Mouse (Mus musculus) lung, embryonic 15.5 days (tissue): Measurements from ENCODE around the gene Cacna1a. TPM values are rescaled to one million over a fixed set of nuclear protein-coding genes. Genes with fewer than 3 reads are reported as not detected.

Experiments
- ATAC-seq: fragments of 200-750 bp; cut with Nextera tagmentation; 2 replicates; pipeline ENCODE4 v1.8.0; 2017; ENCODE audit warnings: moderate number of reproducible peaks, borderline replicate concordance; ENCODE audit not compliant: low FRiP score, low TSS enrichment; ENCODE audit errors: extremely low read depth
- H3K27ac ChIP-seq: fragments of 300-500 bp; sonication (generic); 2 replicates; pipeline ENCODE4 v1.5.1; 2015; ENCODE audit warnings: moderate library complexity, mild to moderate bottlenecking, inconsistent platforms
- H3K27me3 ChIP-seq: fragments of 300-500 bp; sonication (generic); 2 replicates; pipeline ENCODE4 v1.6.1; 2015; ENCODE audit warnings: inconsistent platforms
- H3K36me3 ChIP-seq: fragments of 300-500 bp; sonication (generic); 2 replicates; pipeline ENCODE4 v1.6.1; 2015; ENCODE audit warnings: inconsistent platforms
- H3K4me1 ChIP-seq: fragments of 300-500 bp; sonication (generic); 2 replicates; pipeline ENCODE4 v1.6.1; 2015; ENCODE audit warnings: inconsistent platforms
- H3K4me2 ChIP-seq: fragments of 300-500 bp; sonication (generic); 2 replicates; pipeline ENCODE4 v1.6.1; 2015; ENCODE audit warnings: inconsistent platforms, mild to moderate bottlenecking, moderate library complexity
- H3K4me3 ChIP-seq: fragments of 300-500 bp; sonication (generic); 2 replicates; pipeline ENCODE4 v1.5.1; 2015; ENCODE audit warnings: mild to moderate bottlenecking, inconsistent platforms
- H3K9ac ChIP-seq: fragments of 300-500 bp; sonication (generic); 2 replicates; pipeline ENCODE4 v1.6.1; 2015; ENCODE audit warnings: inconsistent platforms
- H3K9me3 ChIP-seq: fragments of 300-500 bp; sonication (generic); 2 replicates; pipeline ENCODE4 v1.6.1; 2016; ENCODE audit warnings: inconsistent platforms
- WGBS: fragments of 180-500 bp; shearing (Covaris S2); methylation state at CpG from one replicate; pipeline ENCODE4 v1.1.7; 2015; 5-methylcytosine and 5-hydroxymethylcytosine counted together
- polyA plus RNA-seq: library from polyadenylated mRNA; unstranded; fragments of >200 nt; fragmentation: Nextera tagmentation; extraction: Ambion mirVana; gene quantifications from 2 replicates; pipeline ENCODE4 v1.2.1, GENCODE M21; 2015

Gene Cacna1a
- polyA plus RNA-seq, 1 experiment from 2014 or later, result 2.1 TPM

DNA sequence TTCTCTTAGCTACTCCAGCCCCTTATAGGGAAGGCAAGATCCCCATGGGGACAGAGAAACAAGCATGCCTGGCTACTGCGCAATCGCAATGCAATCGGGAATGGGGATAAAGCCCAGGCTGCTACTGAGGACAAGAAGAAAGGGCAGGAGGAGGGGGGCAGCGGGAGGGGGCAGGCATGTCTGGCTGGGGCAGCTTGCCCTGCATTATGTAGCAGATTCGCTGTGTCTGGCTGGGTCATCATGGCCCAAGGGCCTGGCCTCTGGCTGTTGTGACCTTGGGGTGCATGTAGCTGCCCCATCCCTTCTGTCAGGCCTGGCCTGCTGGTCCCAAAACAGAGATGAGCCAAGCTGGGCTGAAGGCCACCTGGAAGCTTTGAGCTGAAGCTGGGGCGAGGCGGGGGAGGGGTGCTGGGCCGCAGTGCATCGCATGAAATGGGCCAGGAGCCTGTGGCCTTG is 246.6 kb downstream of the Cacna1a start:
- Histone ChIP-seq H3K9me3 (no peaks in the 10 kb centered on the region), H3K4me1 (peaks cover 27% of the 10 kb centered on the region), H3K9ac (no peak overlapping the region), H3K36me3 (no peaks in the 10 kb centered on the region), H3K27ac (no peak overlapping the region), H3K4me2 (no peak overlapping the region), H3K4me3 (no peak overlapping the region), H3K27me3 (no peaks in the 10 kb centered on the region)
- no peak for ATAC-seq
- 46% methylated on average over 9 of the region's 9 CpGs for WGBS

DNA sequence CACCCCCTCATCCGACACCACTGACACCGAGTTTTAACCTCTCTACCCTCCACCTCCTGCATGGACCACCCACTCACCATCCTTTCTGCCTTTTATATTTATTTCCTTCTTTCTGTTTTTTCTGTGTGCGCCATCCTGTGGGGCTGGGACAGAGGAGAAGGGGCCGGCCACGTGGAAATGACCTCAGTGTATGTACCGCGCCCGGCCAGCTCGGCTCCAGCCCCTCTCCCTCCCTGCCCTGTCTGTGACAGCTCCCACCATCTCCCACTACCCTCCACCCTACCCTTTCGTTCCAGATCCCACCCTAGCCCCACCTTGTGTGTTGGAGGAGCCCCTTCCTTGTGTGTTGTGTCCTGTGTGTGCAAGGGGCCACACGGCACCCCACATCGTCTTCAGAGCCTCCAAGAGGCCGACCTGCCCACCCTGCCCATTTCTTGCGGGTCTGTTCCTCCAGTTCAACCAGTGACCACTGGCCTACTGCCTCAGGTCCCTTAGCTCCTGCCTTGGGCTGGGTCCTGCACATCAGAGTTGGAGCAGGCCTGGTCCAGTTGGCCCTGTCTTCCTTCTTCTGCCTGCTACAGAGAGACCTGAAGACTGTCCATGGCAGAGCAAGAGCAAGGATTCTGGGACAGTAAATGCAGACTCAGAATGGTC is 247.3 kb downstream of the Cacna1a start:
- Histone ChIP-seq H3K9ac (peak overlapping the region; percentile 27; the same call in 1 of the 2 replicates), H3K4me3 (no peak overlapping the region), H3K4me2 (no peak overlapping the region), H3K27ac (peak overlapping the region; percentile 76), H3K9me3 (no peaks in the 10 kb centered on the region), H3K36me3 (no peaks in the 10 kb centered on the region), H3K4me1 (peaks cover 32% of the 10 kb centered on the region), H3K27me3 (no peaks in the 10 kb centered on the region)
- WGBS, result 59% methylated on average over 14 of the region's 14 CpGs
- ATAC-seq, result no peak

DNA sequence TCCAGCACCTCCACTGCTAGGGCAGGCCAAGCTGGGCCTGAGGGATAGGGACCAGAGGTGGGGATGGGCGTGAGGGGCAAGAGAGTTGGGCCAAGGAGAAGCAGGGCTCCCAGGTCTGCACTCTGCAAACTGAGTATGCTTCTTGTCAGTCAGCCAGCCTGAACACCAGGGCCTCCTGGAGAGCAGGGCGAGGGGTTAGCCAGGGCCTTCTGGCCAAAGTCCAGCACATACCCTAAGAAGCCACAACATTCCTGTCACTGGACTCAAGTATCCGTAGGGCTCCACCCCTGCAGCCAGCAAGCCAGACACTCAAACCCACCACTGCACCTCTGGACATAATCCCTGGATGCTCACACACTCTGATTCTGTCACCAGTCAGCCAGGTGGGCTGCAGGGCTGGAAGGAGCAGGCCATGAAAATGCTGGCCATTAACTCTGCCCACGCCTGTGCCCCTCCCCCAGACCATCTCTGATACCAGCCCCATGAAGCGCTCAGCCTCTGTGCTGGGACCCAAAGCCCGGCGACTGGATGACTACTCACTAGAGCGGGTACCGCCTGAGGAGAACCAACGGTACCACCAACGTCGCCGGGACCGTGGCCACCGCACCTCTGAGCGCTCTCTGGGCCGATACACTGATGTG is 247.9 kb downstream of the Cacna1a start:
- no peaks in the 10 kb centered on the region for H3K36me3 ChIP-seq
- H3K27ac ChIP-seq, result peak overlapping the region; percentile 76
- H3K9ac ChIP-seq, result peak overlapping the region; percentile 27; the same call in 1 of the 2 replicates
- H3K4me2 ChIP-seq, result no peak overlapping the region
- peaks cover 32% of the 10 kb centered on the region for H3K4me1 ChIP-seq
- H3K9me3 ChIP-seq, result no peaks in the 10 kb centered on the region
- WGBS, result 74% methylated on average over 17 of the region's 17 CpGs
- H3K4me3 ChIP-seq, result no peak overlapping the region
- ATAC-seq, result no peak
- H3K27me3 ChIP-seq, result no peaks in the 10 kb centered on the region

DNA sequence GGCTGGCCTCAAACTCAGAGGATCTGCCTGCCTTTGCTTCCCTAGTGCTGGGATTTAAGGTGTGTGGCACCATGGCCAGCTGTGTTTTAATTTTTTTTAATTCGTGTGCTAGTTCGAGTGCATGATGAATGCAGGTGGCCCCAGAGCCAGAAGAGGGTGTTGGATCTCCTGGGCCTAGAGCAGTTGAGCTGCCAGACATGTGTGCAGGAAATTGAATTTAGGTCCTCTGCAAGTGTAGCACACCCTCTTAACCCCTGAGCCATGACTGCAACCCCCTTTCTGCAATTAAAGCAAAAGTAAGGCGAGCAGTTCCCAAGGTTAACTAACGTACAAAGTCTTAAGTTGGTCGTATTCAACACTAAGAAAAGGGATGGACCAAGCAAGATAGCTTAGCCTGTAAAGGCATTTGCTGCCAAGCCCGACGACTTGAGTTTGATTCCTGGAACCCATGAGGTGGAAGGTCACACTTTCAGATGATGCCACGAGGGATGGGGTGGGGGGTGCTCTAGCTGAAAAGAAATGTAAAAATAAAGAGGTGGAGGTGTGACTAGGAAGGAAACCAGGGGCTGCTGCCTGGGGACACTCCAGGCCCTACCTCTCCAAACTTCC is 249.8 kb downstream of the Cacna1a start:
- H3K4me2 ChIP-seq, result peak overlapping the region; percentile 91
- H3K27ac ChIP-seq, result peak overlapping the region; percentile 93
- H3K4me1 ChIP-seq, result peaks cover 32% of the 10 kb centered on the region
- H3K4me3 ChIP-seq, result peak overlapping the region; percentile 58
- WGBS, result 32% methylated on average over 8 of the region's 8 CpGs
- no peak for ATAC-seq
- H3K9me3 ChIP-seq, result no peaks in the 10 kb centered on the region
- H3K36me3 ChIP-seq, result no peaks in the 10 kb centered on the region
- H3K9ac ChIP-seq, result peak overlapping the region; percentile 79
- H3K27me3 ChIP-seq, result no peaks in the 10 kb centered on the region

DNA sequence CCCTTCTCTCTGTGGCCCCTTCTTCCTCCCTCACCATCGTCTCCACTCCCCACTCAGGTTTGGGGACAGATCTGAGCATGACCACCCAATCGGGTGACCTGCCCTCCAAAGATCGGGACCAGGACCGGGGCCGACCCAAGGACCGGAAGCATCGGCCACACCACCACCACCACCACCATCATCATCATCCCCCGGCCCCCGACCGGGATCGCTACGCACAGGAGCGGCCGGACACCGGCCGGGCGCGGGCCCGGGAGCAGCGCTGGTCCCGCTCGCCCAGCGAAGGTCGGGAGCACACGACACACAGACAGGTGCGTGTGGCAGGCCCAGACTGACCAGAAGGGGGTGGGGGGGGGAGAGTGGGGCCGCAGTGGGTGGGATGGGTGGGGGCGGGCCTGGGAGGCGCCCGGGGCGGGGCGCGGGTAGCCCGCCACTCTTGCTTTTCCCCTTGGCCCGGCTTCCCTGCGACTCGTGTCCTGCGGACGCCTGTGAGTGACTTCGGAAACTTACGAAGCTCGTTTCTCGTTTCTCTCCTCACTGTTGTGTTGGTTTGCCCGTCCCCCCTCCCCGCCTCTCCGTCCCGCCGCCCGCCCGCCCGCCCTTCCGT is 250.4 kb downstream of the Cacna1a start:
- no peaks in the 10 kb centered on the region for H3K27me3 ChIP-seq
- WGBS, result under 1% methylated on average over 46 of the region's 52 CpGs
- H3K9ac ChIP-seq, result peak overlapping the region; percentile 79
- H3K4me2 ChIP-seq, result peak overlapping the region; percentile 91
- H3K4me3 ChIP-seq, result peak overlapping the region; percentile 58
- peaks cover 32% of the 10 kb centered on the region for H3K4me1 ChIP-seq
- ATAC-seq, result peak; percentile 41
- no peaks in the 10 kb centered on the region for H3K9me3 ChIP-seq
- peak overlapping the region; percentile 93 for H3K27ac ChIP-seq
- H3K36me3 ChIP-seq, result no peaks in the 10 kb centered on the region

DNA sequence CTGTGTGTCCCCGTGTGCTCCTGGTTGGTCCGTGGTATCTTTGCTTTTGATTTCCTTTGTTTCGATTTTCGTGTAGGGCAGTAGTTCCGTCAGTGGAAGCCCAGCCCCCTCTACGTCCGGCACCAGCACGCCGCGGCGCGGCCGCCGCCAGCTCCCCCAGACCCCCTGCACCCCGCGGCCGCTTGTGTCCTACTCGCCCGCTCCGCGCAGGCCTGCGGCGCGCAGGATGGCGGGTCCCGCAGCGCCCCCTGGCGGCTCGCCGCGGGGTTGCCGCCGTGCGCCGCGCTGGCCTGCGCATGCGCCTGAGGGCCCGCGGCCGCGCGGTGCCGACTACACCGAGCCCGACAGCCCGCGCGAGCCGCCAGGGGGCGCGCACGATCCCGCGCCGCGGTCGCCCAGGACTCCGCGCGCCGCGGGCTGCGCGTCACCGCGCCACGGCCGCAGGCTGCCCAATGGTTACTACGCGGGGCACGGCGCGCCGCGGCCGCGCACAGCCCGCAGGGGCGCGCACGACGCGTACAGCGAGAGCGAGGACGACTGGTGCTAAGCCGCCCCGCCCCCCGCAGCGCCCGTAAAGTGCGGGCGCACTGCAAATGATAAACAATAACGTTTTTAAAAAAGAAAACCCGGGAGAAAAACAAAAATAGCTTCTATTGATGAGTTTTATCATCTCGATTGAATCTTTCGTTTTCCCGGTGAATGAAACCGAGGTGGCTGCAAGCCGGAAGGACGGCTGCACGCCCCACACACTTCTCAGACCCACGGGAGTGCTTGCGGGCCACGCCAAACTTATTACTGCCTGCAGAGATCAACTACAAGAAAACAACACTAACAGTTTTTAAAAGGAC is 251.1 kb downstream of the Cacna1a start:
- H3K9ac ChIP-seq, result peak overlapping the region; percentile 79
- peak overlapping the region; percentile 58 for H3K4me3 ChIP-seq
- ATAC-seq, result peak; percentile 93
- H3K4me1 ChIP-seq, result peaks cover 32% of the 10 kb centered on the region
- no peaks in the 10 kb centered on the region for H3K9me3 ChIP-seq
- no peaks in the 10 kb centered on the region for H3K27me3 ChIP-seq
- peak overlapping the region; percentile 91 for H3K4me2 ChIP-seq
- under 1% methylated on average over 82 of the region's 106 CpGs for WGBS
- H3K36me3 ChIP-seq, result no peaks in the 10 kb centered on the region
- H3K27ac ChIP-seq, result peak overlapping the region; percentile 93

DNA sequence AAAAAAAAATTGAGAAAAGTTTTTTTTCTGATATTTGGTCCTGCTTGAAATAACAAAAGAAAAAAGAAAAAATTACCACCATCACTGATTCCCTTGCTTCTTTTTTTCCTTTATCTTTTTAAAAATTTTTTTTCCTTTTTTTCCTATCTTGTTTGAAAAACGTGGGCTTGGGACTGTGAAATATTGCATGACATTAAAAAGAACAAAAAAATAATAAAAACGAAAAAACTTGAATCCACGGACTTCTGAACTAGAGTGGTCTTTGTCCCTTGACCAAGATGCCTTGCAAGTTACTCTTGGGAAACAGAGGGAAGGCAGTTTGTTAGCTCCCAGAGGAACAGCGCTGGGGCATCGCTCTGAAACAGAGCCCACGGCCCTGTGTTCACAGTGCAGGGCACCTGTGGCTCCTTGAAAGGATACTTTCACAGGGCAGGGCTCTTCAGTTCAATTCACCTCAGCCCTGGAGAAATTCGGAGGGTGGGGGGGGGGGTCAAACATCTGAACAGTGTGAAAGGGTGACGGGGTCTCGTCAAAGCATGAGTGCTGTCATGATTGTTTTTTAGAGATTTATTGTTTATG is 251.9 kb downstream of the Cacna1a start:
- H3K9me3 ChIP-seq, result no peaks in the 10 kb centered on the region
- no peak for ATAC-seq
- peak overlapping the region; percentile 67 for H3K4me2 ChIP-seq
- peak overlapping the region; percentile 49; the same call in 1 of the 2 replicates for H3K9ac ChIP-seq
- H3K4me3 ChIP-seq, result peak overlapping the region; percentile 58
- H3K4me1 ChIP-seq, result peaks cover 28% of the 10 kb centered on the region
- WGBS, result 25% methylated on average over 9 of the region's 9 CpGs
- H3K36me3 ChIP-seq, result no peaks in the 10 kb centered on the region
- H3K27me3 ChIP-seq, result no peaks in the 10 kb centered on the region
- 0 out of 2 replicates have a peak overlapping the region, but pooled peaks have one; percentile 50 for H3K27ac ChIP-seq

DNA sequence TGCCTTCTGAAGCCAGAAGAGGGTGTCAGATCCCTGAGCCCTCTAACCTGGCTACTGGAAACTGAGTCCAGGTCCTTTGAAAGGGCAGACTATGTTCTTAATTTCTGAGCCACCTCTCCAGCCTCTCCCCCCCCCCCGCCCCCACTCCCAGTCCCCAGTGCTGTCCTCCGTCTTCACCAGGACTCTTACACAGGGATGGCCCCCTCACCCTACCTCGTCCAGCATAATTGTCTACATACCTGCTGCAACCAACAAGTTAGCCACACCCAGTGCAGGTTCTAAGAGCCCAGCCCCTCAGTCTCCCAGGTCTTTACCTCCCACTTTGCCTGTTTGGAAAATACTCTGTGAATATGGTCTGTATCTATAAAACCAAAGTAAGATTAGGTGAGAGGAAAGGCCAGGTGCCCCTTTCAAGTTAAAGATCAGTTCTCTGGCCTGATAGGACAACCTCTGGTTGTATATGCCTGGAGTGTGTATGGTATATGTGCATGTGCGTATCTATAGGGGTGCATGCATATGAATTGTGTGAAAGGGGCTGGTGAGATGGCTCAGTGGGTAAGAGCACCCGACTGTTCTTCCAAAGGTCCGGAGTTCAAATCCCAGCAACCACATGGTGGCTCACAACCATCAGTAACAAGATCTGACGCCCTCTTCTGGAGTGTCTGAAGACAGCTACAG is 252.5 kb downstream of the Cacna1a start:
- Histone ChIP-seq H3K27me3 (no peaks in the 10 kb centered on the region), H3K36me3 (no peaks in the 10 kb centered on the region), H3K9me3 (no peaks in the 10 kb centered on the region), H3K9ac (no peak overlapping the region), H3K4me2 (no peak overlapping the region), H3K4me3 (no peak overlapping the region), H3K27ac (no peak overlapping the region), H3K4me1 (peaks cover 22% of the 10 kb centered on the region)
- 61% methylated on average over 7 of the region's 7 CpGs for WGBS
- ATAC-seq, result no peak

DNA sequence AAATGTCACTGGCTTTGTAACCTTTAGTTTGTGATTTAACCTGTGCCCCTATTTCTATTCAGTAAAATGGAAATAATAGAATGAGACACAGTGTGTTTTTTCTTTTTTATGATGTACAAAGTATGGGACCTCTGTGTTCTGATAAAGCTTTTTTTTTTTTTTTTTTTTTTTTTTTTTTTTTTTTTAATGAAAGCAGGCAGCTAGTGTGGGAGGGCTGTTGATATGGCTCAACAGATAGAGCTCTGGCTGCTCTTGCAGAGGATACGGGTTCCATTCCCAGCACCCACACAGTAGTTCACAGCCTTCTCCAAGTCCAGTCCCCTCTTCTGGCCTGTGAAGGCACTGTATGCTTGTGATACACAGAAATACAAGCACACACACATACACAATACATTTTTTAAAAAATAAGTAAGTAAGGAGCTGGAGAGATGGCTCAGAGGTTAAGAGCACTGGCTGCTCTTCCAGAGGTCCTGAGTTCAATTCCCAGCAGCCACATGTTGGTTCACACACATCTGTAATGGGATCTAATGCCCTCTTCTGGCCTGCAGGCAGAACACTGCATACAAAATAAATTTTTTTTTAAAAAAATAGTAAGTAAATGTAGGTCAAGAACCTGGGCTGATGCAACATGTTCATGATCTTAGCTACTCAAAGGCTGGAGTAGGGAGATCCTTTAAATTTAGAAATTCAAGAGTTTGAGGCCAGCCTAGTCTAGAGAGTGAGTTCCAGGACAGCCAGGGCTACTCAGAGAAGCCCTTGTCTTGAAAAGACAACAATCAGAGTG is 253.5 kb downstream of the Cacna1a start:
- no peak overlapping the region for H3K4me3 ChIP-seq
- no peak for ATAC-seq
- 72% methylated on average over 1 of the region's 1 CpGs for WGBS
- H3K27me3 ChIP-seq, result no peaks in the 10 kb centered on the region
- no peak overlapping the region for H3K27ac ChIP-seq
- no peak overlapping the region for H3K4me2 ChIP-seq
- peaks cover 14% of the 10 kb centered on the region for H3K4me1 ChIP-seq
- H3K36me3 ChIP-seq, result no peaks in the 10 kb centered on the region
- no peak overlapping the region for H3K9ac ChIP-seq
- no peaks in the 10 kb centered on the region for H3K9me3 ChIP-seq

DNA sequence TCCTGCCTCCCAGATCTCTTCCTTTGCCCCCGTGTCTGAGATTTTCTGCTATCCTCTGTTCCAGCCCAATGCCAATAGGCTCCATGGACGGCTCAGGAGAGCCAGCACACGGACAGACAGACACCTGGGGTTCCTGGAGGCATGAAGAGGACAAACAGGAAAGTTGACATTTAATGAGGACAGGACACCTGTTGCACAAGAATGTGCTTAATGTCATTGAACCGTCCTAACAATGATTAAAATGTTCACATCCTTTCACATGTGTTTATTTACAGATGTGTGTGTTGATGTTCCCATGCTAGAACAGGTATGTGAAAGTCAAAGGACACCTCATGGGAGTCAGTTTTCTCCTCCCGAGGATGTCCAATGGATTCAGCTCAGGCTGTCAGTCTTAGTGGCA is 254.8 kb downstream of the Cacna1a start:
- 51% methylated on average over 5 of the region's 5 CpGs for WGBS
- H3K9ac ChIP-seq, result no peak overlapping the region
- no peak overlapping the region for H3K4me3 ChIP-seq
- H3K36me3 ChIP-seq, result no peaks in the 10 kb centered on the region
- H3K27ac ChIP-seq, result no peak overlapping the region
- H3K27me3 ChIP-seq, result no peaks in the 10 kb centered on the region
- peaks cover 22% of the 10 kb centered on the region for H3K4me1 ChIP-seq
- no peak for ATAC-seq
- H3K4me2 ChIP-seq, result no peak overlapping the region
- no peaks in the 10 kb centered on the region for H3K9me3 ChIP-seq
